Mouse (Mus musculus) embryonic fibroblast, embryonic 13.5 days (primary cell): ENCODE data around the gene Ifnar2.

Source experiments
- CTCF ChIP-seq: IDR thresholded peaks from 2 replicates; pipeline ENCODE4 v1.5.1; 2011; ENCODE audit warnings: mild to moderate bottlenecking, control low read depth, low read length, moderate library complexity, borderline replicate concordance; ENCODE audit not compliant: insufficient read depth
- POLR2A ChIP-seq: IDR thresholded peaks from 2 replicates; pipeline ENCODE4 v1.6.1; 2011; ENCODE audit warnings: low read depth, mild to moderate bottlenecking, control low read depth, low read length, moderate library complexity

DNA sequence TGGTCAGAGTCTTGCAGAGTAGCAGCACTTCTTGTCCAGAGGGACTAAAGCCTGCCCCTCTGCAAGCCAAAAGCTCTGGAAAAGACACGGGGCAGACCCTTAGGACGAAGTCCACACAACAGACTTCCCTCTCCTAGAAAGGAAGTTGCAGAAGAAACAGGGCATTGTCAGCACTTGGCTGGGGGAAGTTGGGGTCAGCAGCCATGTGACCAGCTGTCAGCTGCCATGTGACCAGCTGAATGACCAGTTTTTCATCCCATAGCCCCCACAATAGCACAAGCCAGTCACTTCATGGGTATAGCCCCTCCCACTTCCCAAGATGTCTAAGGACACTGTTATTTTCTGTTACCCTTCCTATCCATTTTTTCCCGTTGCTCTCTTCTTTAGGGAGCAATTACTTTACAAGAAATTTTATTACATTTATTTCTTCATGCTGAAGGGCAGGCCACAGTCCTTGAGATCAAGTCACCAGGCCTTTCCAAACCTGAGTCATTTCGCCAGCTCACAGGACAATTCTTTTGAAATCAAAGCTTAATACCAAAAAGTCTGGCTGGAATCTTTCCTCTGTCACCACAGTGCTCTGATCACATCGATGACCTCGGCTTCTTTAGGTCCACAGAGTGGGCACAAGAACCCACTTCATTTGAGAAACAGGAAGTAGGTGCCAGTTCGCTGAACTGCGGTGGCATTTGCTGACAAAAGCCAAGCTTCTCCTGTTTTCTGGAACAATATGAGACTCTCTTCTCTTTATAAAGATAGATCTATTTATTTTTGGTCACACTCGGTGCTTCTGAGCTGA lies 43.0 kb downstream of the Ifnar2 start:
- TF ChIP-seq CTCF (no peak), POLR2A (no peak)
